Mouse (Mus musculus): Measurements from ENCODE around the gene Tmem245. TPM values are rescaled to one million over a fixed set of nuclear protein-coding genes. Genes with fewer than 3 reads are reported as not detected.

Gene Tmem245
- polyA plus RNA-seq (2015; fragmentation: Nextera tagmentation; extraction: Ambion mirVana): 7.0 and 7.2 TPM in 2 replicates

DNA sequence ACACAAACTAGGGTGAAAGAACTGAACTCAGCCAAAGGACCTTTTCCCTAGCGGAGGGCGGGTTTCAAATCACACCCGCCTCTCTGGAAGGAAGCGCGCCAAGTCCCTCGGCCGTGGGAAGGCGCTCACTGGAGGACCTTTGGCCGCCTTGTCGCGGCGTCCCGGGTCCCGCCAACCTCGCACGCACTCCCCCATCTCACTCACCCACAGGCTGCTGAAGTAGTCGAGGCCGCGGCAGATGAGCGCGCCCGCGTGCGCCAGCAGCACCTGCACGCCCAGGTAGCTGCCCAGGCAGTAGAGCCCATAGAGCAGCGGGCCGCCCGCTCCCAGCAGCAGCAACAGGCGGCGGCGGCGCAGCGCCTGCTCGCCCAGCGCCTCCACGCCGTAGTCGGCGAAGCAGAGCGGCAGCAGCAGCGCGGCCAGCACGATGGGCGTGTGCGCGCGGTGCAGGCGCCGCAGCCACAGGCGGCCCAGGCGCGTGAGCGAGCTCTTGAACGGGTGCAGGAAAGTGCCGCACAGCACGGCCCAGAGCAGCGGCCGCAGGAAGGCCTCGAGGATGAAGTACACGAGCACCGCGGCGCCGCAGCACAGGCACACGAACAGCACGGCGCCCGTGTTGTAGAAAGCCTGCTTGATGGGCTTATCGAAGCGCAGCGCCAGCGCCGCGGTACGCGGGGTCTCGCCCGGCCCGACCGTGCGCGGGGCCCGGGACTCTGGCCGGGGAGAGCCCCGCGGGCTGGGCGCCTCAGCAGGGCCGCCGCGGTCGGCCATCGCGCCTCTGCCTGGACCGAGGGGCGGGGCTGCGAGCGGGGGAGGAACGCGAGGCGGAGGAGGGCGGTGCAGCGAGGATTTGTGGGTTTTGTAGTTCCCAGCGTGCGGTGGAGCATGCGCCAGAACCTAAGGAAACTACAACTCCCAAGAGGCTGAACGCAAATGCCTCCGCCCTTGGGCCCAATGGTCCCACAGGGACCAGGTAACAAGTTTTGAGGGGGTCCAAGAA is at the start of gene Tmem245:
Gene Tmem245 (minus strand): TSS at position 797 of the 1,000 bp plus-strand sequence.
- H3K27me3 ChIP-seq: peaks cover 3% of the 10 kb centered on the region; the same call in 1 of the 2 replicates
- under 1% methylated on average over 107 of the region's 107 CpGs for WGBS
- peaks cover 39% of the 10 kb centered on the region for H3K4me1 ChIP-seq (replicated peaks)
- H3K4me3 ChIP-seq (replicated peaks): peak within 1 kb of the TSS; percentile 83
- H3K36me3 ChIP-seq: no peaks in the 10 kb centered on the region
- peak within 1 kb of the TSS; percentile 83 for H3K9ac ChIP-seq (replicated peaks)
- no peaks in the 10 kb centered on the region for H3K9me3 ChIP-seq
- H3K4me2 ChIP-seq (replicated peaks): peak within 1 kb of the TSS; percentile 90
- ATAC-seq: peak; percentile 97
- H3K27ac ChIP-seq: peak within 1 kb of the TSS; percentile 88

DNA sequence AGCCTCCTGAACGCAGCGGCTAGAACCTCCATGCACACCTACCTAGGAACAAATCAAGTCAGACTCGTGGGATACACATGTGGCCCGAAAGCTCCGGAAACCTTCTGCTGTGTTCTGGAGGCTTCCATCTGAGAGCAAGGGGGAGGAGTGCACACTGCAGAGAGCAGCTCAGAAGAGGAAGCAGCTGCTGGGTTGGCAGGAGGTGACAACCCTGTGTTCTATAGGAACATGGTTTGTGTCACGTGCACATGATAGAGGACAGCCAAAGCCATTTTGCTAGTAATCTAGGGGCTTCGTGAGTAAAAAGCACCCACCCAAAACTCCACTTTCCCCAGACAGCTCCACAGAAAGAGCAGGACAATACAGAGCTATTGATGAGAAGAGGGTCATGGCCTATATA is 46.1 kb upstream of the Tmem245 start:
- no peak overlapping the region for H3K9ac ChIP-seq (replicated peaks)
- H3K36me3 ChIP-seq: no peaks in the 10 kb centered on the region; the same call in 1 of the 2 replicates
- no peaks in the 10 kb centered on the region for H3K9me3 ChIP-seq
- peaks cover 7% of the 10 kb centered on the region for H3K4me1 ChIP-seq (replicated peaks)
- no peak overlapping the region for H3K4me3 ChIP-seq (replicated peaks)
- H3K27ac ChIP-seq: no peak overlapping the region
- ATAC-seq: no peak
- no peak overlapping the region for H3K4me2 ChIP-seq (replicated peaks)
- H3K27me3 ChIP-seq: peaks cover 22% of the 10 kb centered on the region
- 86% methylated on average over 7 of the region's 7 CpGs for WGBS

DNA sequence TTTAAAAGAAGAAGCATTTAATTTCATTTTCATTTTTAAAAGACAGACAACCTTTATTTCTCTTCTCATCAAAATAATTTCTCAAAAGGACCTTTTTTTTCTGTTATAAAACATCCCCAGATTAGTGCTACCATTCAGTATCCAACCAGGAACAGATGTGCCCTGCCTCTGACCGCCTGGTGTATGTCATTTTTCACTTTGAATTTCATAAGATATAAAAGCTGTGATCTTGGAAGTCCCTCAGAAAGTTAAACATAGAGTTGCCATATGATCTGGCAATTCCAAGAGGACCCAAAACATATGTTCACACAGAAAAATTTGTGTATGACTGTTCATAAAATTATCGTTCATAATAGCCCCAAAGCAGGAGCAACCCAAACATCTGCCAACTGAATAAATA is 44.7 kb upstream of the Tmem245 start:
- H3K27me3 ChIP-seq: peaks cover 22% of the 10 kb centered on the region
- peaks cover 7% of the 10 kb centered on the region for H3K4me1 ChIP-seq (replicated peaks)
- H3K4me2 ChIP-seq (replicated peaks): no peak overlapping the region

DNA sequence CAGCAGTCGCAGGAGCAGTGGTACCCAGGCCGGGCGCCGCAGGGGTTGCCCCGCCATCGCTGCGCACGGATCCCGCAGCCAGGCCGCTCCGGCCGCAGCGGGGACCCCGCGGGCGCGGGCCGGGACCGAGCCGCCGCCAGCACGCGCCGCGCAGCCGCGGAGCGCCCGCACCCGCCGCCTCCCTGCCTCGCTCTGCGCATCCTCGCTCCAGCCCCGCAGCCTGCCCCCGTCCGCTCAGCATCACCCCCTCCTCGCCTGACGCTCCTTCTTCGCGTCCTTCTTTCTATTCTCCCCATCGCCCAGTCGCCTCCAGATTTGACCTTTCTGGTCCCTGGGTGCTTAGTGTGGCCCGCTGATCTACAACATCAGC is 43.0 kb upstream of the Tmem245 start, which contains the start of gene Frrs1l:
Gene Frrs1l (minus strand): TSS at position 177 of the 370 bp plus-strand sequence.
- 2% methylated on average over 15 of the region's 44 CpGs for WGBS
- peaks cover 7% of the 10 kb centered on the region for H3K4me1 ChIP-seq (replicated peaks)
- H3K9me3 ChIP-seq: no peaks in the 10 kb centered on the region
- peak within 1 kb of the TSS; percentile 74 for H3K4me3 ChIP-seq (replicated peaks)
- ATAC-seq: peak; percentile 96
- peak within 1 kb of the TSS; percentile 84 for H3K9ac ChIP-seq (replicated peaks)
- peaks cover 22% of the 10 kb centered on the region for H3K27me3 ChIP-seq
- H3K36me3 ChIP-seq: no peaks in the 10 kb centered on the region
- H3K27ac ChIP-seq: peak within 1 kb of the TSS; percentile 79
- H3K4me2 ChIP-seq (replicated peaks): peak within 1 kb of the TSS; percentile 91

More for the DNA sequence above, 44.7 kb upstream of the Tmem245 start:
- no peak overlapping the region for H3K9ac ChIP-seq (replicated peaks)
- 80% methylated on average over 2 of the region's 2 CpGs for WGBS
- H3K9me3 ChIP-seq: no peaks in the 10 kb centered on the region
- H3K36me3 ChIP-seq: no peaks in the 10 kb centered on the region; the same call in 1 of the 2 replicates
- no peak overlapping the region for H3K4me3 ChIP-seq (replicated peaks)
- no peak for ATAC-seq
- no peak overlapping the region for H3K27ac ChIP-seq

DNA sequence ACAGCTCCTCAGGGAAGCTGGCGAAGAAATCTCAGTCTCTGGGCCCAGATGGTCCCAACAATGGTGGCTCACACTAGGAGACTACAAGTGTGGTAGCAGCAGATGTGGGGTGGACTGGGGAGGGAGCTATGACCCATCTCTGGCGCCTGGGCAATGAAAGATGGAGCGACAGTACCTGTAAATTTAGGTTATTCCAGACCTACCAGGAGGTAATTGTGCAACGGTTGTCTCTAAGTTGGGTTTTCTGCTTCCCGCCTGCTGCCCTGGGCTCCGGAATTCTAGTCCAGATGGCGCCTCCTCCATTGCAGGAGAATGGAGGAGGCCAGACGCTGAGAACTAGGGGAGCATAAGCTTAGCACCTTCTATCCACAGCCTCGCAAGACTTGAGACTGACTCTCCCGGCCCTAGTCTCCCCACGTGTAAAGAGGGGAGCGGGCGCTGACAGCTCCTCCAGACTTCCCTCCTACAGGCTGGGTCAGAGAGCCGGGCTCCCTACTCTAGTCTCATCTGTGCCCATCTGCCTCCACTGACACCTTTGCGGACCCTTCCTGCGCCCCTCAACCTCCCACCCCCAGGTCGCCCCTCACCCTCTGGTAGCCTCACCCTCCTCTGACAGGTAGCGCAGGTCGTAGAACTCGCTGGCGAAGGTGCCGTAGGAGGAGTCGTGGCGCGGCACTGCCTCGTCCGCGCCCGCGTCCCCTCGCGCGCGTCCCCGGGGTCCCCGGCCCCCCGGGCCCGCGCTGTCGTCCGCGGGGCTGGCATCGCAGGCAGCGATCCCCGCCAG is 42.4 kb upstream of the Tmem245 start:
- H3K4me3 ChIP-seq (replicated peaks): peak overlapping the region; percentile 74
- H3K9ac ChIP-seq (replicated peaks): peak overlapping the region; percentile 84
- 1% methylated on average over 42 of the region's 45 CpGs for WGBS
- H3K27me3 ChIP-seq: peaks cover 22% of the 10 kb centered on the region
- H3K36me3 ChIP-seq: no peaks in the 10 kb centered on the region
- peak; percentile 81 for ATAC-seq
- no peaks in the 10 kb centered on the region for H3K9me3 ChIP-seq
- peak overlapping the region; percentile 91 for H3K4me2 ChIP-seq (replicated peaks)
- peak overlapping the region; percentile 79 for H3K27ac ChIP-seq
- H3K4me1 ChIP-seq (replicated peaks): peaks cover 7% of the 10 kb centered on the region

DNA sequence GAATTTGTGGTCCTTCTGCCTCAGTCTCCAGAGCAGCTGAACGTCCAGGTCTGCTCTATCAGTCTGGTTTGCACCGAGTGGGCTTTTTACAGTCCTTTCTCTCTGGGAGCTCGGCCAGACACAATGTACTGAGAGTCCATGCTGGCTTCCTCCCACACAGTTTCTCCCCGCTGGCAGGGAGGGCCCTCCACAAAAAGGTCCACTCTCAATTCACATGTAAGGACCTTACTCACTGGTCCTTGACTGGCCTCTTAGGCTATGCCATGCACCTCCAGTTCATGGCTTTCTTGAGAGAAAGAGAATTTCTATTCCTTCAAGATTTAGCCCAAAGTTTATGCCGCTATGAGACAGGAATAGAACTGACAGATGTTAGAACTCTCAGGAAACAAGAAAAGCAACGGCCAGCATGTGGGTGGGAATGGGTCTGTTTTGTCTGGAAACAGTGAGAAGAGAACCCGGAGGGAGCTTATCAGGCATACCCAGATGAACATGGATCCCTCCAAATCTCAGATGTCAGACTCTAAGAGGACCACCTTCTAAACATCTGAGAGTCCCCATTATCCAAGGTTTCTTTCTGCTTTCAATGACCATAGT is 18.4 kb upstream of the Tmem245 start:
- 82% methylated on average over 7 of the region's 7 CpGs for WGBS
- peaks cover 41% of the 10 kb centered on the region for H3K36me3 ChIP-seq
- ATAC-seq: no peak

DNA sequence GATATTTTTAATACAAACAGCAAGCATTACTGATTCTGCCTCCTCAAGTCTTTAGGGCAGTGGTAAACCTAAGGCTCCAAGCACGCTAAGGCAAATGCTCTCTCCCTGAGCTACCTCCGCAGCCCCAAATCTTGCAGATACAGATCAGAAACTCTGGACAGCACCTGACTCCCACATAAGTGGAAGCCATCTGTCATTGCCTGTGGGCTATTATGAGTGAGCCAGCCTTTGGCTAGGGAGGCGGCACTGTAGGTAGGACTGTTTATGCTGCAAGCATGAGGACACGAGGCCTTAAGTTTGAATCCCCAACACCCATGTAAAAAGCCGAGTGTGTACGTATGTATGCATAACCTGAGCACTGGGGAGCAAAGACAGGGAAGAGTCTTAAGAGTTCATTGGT is 16.4 kb upstream of the Tmem245 start:
- Histone ChIP-seq H3K4me2 (replicated peaks) (no peak overlapping the region), H3K9ac (replicated peaks) (no peak overlapping the region), H3K4me3 (replicated peaks) (no peak overlapping the region), H3K9me3 (no peaks in the 10 kb centered on the region), H3K4me1 (replicated peaks) (no peaks in the 10 kb centered on the region), H3K27me3 (no peaks in the 10 kb centered on the region), H3K36me3 (peaks cover 44% of the 10 kb centered on the region), H3K27ac (no peak overlapping the region)
- ATAC-seq: no peak
- WGBS: 94% methylated on average over 6 of the region's 6 CpGs

More for the DNA sequence above, 18.4 kb upstream of the Tmem245 start:
- Histone ChIP-seq H3K4me3 (replicated peaks) (no peak overlapping the region), H3K9ac (replicated peaks) (no peak overlapping the region), H3K9me3 (no peaks in the 10 kb centered on the region), H3K4me1 (replicated peaks) (no peaks in the 10 kb centered on the region), H3K27ac (no peak overlapping the region), H3K27me3 (no peaks in the 10 kb centered on the region), H3K4me2 (replicated peaks) (no peak overlapping the region)

DNA sequence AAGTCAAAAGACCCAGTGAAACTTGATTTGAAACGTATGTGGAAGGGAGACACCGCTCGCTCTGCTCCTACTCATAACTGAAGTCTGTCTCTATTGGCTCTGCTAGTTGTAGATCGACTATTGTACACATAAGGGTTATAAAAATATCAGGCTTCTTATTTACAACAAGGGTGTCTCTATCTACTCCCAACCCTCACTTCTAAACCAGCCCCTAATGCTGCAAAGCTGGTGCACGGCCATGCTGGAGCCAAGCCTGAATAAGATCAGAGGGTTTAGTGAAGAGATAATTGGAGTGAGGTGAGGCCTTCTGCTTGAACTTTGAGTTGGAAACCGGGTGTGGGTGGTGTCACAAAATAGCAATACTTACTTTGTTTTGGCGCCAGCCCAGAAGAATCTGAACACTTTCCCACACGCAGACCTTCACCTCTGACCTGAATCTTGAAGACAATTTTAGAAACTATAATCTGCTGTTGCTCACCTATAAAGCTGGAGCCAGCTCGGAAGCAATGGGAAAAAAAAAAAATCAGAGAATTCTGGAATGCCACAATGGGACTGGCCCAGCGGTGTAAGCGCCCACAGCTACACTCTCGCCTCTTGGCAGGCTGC is 14.2 kb upstream of the Tmem245 start:
- Histone ChIP-seq H3K4me1 (replicated peaks) (no peaks in the 10 kb centered on the region), H3K9ac (replicated peaks) (no peak overlapping the region), H3K27me3 (no peaks in the 10 kb centered on the region), H3K4me3 (replicated peaks) (no peak overlapping the region), H3K9me3 (no peaks in the 10 kb centered on the region), H3K4me2 (replicated peaks) (no peak overlapping the region), H3K36me3 (peaks cover 35% of the 10 kb centered on the region), H3K27ac (no peak overlapping the region)
- ATAC-seq: no peak
- WGBS: 89% methylated on average over 12 of the region's 12 CpGs

DNA sequence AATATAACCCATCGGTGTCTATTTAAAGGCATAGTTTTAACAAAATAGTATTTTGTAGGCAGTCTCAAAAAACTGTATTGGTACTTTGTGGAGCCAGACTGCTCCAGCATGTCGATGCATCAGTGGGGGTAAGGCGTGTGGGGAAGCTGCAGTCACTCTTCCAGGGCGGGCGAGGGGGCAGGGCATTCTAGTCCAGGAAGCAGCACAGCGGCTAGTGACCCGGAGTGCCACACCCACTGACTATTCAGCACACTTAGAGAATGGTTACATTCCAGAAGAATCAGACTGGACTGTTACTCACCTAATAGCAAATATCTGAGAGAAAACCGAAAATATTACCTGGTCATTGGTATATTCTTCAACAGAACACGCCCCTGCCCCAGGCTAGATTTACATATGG is 10.3 kb upstream of the Tmem245 start:
- H3K36me3 ChIP-seq: peaks cover 21% of the 10 kb centered on the region
- ATAC-seq: no peak
- WGBS: 66% methylated on average over 9 of the region's 9 CpGs
- H3K27me3 ChIP-seq: no peaks in the 10 kb centered on the region
- H3K9ac ChIP-seq (replicated peaks): no peak overlapping the region
- no peak overlapping the region for H3K27ac ChIP-seq
- H3K9me3 ChIP-seq: no peaks in the 10 kb centered on the region
- H3K4me2 ChIP-seq (replicated peaks): no peak overlapping the region
- no peak overlapping the region for H3K4me3 ChIP-seq (replicated peaks)
- H3K4me1 ChIP-seq (replicated peaks): no peaks in the 10 kb centered on the region

DNA sequence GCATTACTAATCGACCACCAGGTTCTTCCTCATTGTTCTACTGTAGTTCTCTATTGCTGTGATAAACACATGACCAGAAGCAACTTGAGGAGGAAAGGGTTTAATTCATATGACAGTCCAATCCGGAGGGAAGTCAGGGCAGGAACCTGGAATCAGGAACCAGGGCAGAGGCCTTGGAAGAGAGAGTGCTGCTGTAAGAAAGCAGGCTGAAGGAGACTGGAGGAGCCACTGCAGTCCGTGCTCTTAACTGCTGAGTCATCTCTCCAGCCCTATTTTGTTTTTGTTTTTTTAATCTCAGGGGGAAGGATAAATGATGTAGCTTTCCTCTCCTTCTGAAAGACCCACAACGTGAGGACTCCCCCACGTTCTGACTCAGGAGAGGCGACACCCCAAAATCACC is 6.0 kb upstream of the Tmem245 start:
- Histone ChIP-seq H3K27me3 (peaks cover 3% of the 10 kb centered on the region; the same call in 1 of the 2 replicates), H3K4me2 (replicated peaks) (no peak overlapping the region), H3K36me3 (no peaks in the 10 kb centered on the region), H3K9ac (replicated peaks) (no peak overlapping the region), H3K9me3 (no peaks in the 10 kb centered on the region), H3K27ac (no peak overlapping the region), H3K4me1 (replicated peaks) (no peaks in the 10 kb centered on the region), H3K4me3 (replicated peaks) (no peak overlapping the region)
- no peak for ATAC-seq
- WGBS: 71% methylated on average over 6 of the region's 6 CpGs

DNA sequence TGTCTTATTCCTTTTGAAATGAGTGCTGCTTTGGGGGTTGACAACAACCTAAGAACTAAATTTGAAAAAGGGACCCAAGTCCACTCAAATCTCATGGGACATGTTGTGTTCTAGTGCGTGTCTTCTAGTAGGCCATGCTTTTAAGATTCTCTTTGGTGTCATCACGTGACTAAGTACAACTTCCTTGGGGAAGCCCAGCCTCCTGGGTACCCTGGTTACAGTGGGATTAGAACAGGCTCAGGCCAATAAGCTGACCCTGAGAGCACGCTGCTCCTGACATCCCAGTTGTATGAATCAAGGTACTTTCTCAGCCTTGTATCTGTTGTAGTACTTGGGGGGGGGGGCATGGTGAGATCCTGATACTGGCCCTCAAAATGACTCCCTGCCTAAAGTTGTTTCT is 4.5 kb upstream of the Tmem245 start:
- Histone ChIP-seq H3K4me2 (replicated peaks) (no peak overlapping the region), H3K36me3 (no peaks in the 10 kb centered on the region), H3K4me1 (replicated peaks) (no peaks in the 10 kb centered on the region), H3K9me3 (no peaks in the 10 kb centered on the region), H3K9ac (replicated peaks) (no peak overlapping the region), H3K27me3 (peaks cover 3% of the 10 kb centered on the region; the same call in 1 of the 2 replicates), H3K4me3 (replicated peaks) (no peak overlapping the region), H3K27ac (no peak overlapping the region)
- 80% methylated on average over 3 of the region's 3 CpGs for WGBS
- ATAC-seq: no peak

Data from midbrain, embryonic 13.5 days (tissue).